Comparison of ENCODE assay signal across 22 mouse cellular contexts in genomic region chr10:43664844-43665243, GRCm38 (mm10).
"Had no signal": no experiment of that assay in that cellular context is flagged by ENCODE, and none has a peak within 500 bp of the region (broad histone marks: within the 10 kb centered on the region; RNA-seq: fewer than 3 reads in every experiment).

No protein-coding gene starts in this region.

- DNase-seq: gastrocnemius, postnatal 14 days; gastrocnemius, postnatal 36 days; heart, adult 2 months; heart, postnatal 14 days; heart, postnatal 36 days; kidney, adult 11 months; kidney, adult 2 months; kidney, adult 9 months; kidney, postnatal 14 days; kidney, postnatal 36 days had no signal

- ATAC-seq: hindbrain, postnatal 0 days; intestine, embryonic 16.5 days had no signal

- H3K4me1 ChIP-seq: hindbrain, embryonic 13.5 days; hindbrain, embryonic 15.5 days; limb, embryonic 10.5 days had no signal

- H3K36me3 ChIP-seq: heart, embryonic 13.5 days; heart, embryonic 15.5 days; hindbrain, embryonic 13.5 days; hindbrain, embryonic 15.5 days; kidney, embryonic 15.5 days; limb, embryonic 10.5 days; limb, embryonic 12.5 days had no signal

- H3K4me3 ChIP-seq: heart, adult 2 months; heart, embryonic 13.5 days; heart, embryonic 15.5 days; hindbrain, embryonic 13.5 days; hindbrain, embryonic 15.5 days; kidney, embryonic 15.5 days; left cerebral cortex, adult 2 months; limb, embryonic 10.5 days; limb, embryonic 12.5 days had no signal

- H3K4me2 ChIP-seq: heart, embryonic 11.5 days; heart, embryonic 13.5 days; heart, embryonic 15.5 days; hindbrain, embryonic 13.5 days; hindbrain, embryonic 15.5 days; kidney, embryonic 15.5 days; limb, embryonic 12.5 days had no signal

- H3K27ac ChIP-seq: heart, adult 2 months; heart, embryonic 13.5 days; heart, embryonic 15.5 days; hindbrain, embryonic 13.5 days; hindbrain, embryonic 15.5 days; hindbrain, postnatal 0 days; kidney, embryonic 15.5 days; kidney, postnatal 0 days; left cerebral cortex, adult 2 months; limb, embryonic 10.5 days; limb, embryonic 12.5 days had no signal

- H3K27me3 ChIP-seq: hindbrain, embryonic 13.5 days; hindbrain, embryonic 15.5 days; kidney, embryonic 15.5 days; limb, embryonic 12.5 days had no signal

- H3K9me3 ChIP-seq: heart, embryonic 13.5 days; heart, embryonic 15.5 days; hindbrain, embryonic 13.5 days; hindbrain, embryonic 15.5 days; kidney, embryonic 15.5 days; limb, embryonic 10.5 days; limb, embryonic 12.5 days had no signal

- H3K9ac ChIP-seq: heart, embryonic 13.5 days; heart, embryonic 15.5 days; hindbrain, embryonic 13.5 days; hindbrain, embryonic 15.5 days; kidney, embryonic 15.5 days; limb, embryonic 12.5 days had no signal
